Mouse (Mus musculus) hindbrain, postnatal 0 days (tissue): ENCODE data around the gene Bicdl1. TPM values are rescaled to one million over a fixed set of nuclear protein-coding genes. Genes with fewer than 3 reads are reported as not detected.
A peak's percentile ranks its signal among the peaks of the same experiment; 100 is the strongest.

Experiments used
- ATAC-seq: fragments of 200-750 bp; cut with Nextera tagmentation; 2 replicates; pipeline ENCODE4 v1.8.0; 2017; ENCODE audit warnings: mild to moderate bottlenecking, moderate TSS enrichment, moderate library complexity
- DNase-seq: peaks from one replicate; pipeline ENCODE4 v3.0.0-alpha.2; 2015; ENCODE audit warnings: low spot score
- H3K27ac ChIP-seq: fragments of 300-500 bp; sonication (generic); 2 replicates; pipeline ENCODE4 v1.5.1; 2014; ENCODE audit warnings: mild to moderate bottlenecking
- H3K27me3 ChIP-seq: fragments of 300-500 bp; sonication (generic); 2 replicates; pipeline ENCODE4 v1.6.1; 2014; ENCODE audit warnings: low read length, mixed read lengths; ENCODE audit not compliant: insufficient read depth
- H3K36me3 ChIP-seq: fragments of 300-500 bp; sonication (generic); 2 replicates; pipeline ENCODE4 v1.6.1; 2014; ENCODE audit warnings: low read length, mixed read lengths; ENCODE audit not compliant: insufficient read depth
- H3K4me1 ChIP-seq: fragments of 300-500 bp; sonication (generic); 2 replicates; pipeline ENCODE4 v1.6.1; 2014; ENCODE audit warnings: antibody characterized with exemption, low read length, mixed read lengths; ENCODE audit not compliant: insufficient read depth
- H3K4me2 ChIP-seq: fragments of 300-500 bp; sonication (generic); 2 replicates; pipeline ENCODE4 v1.6.1; 2014; ENCODE audit warnings: low read depth, mild to moderate bottlenecking, low read length, moderate library complexity, mixed read lengths
- H3K4me3 ChIP-seq: fragments of 300-500 bp; sonication (generic); 2 replicates; pipeline ENCODE4 v1.5.1; 2014; ENCODE audit warnings: low read length
- H3K9ac ChIP-seq: fragments of 300-500 bp; sonication (generic); replicated peaks from 2 replicates; pipeline ENCODE4 v1.6.1; 2014; ENCODE audit warnings: mild to moderate bottlenecking, low read length, moderate library complexity, mixed read lengths
- H3K9me3 ChIP-seq: fragments of 300-500 bp; sonication (generic); 2 replicates; pipeline ENCODE4 v1.6.1; 2016; ENCODE audit warnings: low read length, mixed read lengths
- CTCF ChIP-seq: IDR thresholded peaks from 2 replicates; pipeline ENCODE4 v1.5.1; 2016; ENCODE audit warnings: antibody characterized with exemption, control low read depth, low read depth
- WGBS: fragments of 180-500 bp; shearing (Covaris S2); extraction: QIAGEN DNeasy Blood & Tissue Kit; methylation state at CpG from one replicate; pipeline ENCODE4 v1.1.7; 2014; 5-methylcytosine and 5-hydroxymethylcytosine counted together
- polyA plus RNA-seq: library from polyadenylated mRNA; unstranded; fragments of >200 nt; fragmentation: Nextera tagmentation; extraction: Ambion mirVana; gene quantifications from 2 replicates; pipeline ENCODE4 v1.2.1, GENCODE M21; 2015
- total RNA-seq: library from RNA; depleted of rRNA; stranded (reverse); fragments of >200 nt; gene quantifications from 2 replicates; pipeline ENCODE4 v1.2.3, GENCODE M21; 2014

The Bicdl1 gene
- total and polyA plus RNA-seq, 2 experiments from 2014 or later: 28.8 to 124 TPM

GRCm38 (mm10) chr5:115730314-115730713, 1.1 kb downstream of the Bicdl1 start:
- Histone ChIP-seq H3K36me3 (no peaks in the 10 kb centered on the region), H3K9ac (peak overlapping the region; percentile 77), H3K27me3 (no peaks in the 10 kb centered on the region), H3K4me3 (peak overlapping the region; percentile 79), H3K4me2 (peak overlapping the region; percentile 67), H3K4me1 (peaks cover 4% of the 10 kb centered on the region; the same call in 1 of the 2 replicates), H3K27ac (no peak overlapping the region), H3K9me3 (no peaks in the 10 kb centered on the region)
- 59% methylated on average over 5 of the region's 5 CpGs for whole genome bisulfite sequencing
- no peak for ATAC-seq
- no peak for TF ChIP-seq CTCF
- no peak for DNase-seq

GRCm38 (mm10) chr5:115726581-115726980, 4.8 kb downstream of the Bicdl1 start:
- DNase-seq (no peak), ATAC-seq (no peak)
- Histone ChIP-seq H3K4me1 (peaks cover 4% of the 10 kb centered on the region; the same call in 1 of the 2 replicates), H3K27me3 (no peaks in the 10 kb centered on the region), H3K27ac (no peak overlapping the region), H3K36me3 (no peaks in the 10 kb centered on the region; the same call in 1 of the 2 replicates), H3K9me3 (no peaks in the 10 kb centered on the region), H3K4me2 (no peak overlapping the region), H3K9ac (no peak overlapping the region), H3K4me3 (no peak overlapping the region)
- no peak for TF ChIP-seq CTCF
- 84% methylated on average over 8 of the region's 8 CpGs for WGBS

GRCm38 (mm10) chr5:115726019-115726418, 5.4 kb downstream of the Bicdl1 start:
- H3K36me3 ChIP-seq: no peaks in the 10 kb centered on the region; the same call in 1 of the 2 replicates
- no peaks in the 10 kb centered on the region for H3K9me3 ChIP-seq
- H3K9ac ChIP-seq: no peak overlapping the region
- no peak overlapping the region for H3K27ac ChIP-seq
- DNase-seq (no peak), ATAC-seq (no peak)
- no peak overlapping the region for H3K4me2 ChIP-seq
- H3K27me3 ChIP-seq: no peaks in the 10 kb centered on the region
- WGBS: 84% methylated on average over 16 of the region's 16 CpGs
- H3K4me3 ChIP-seq: no peak overlapping the region
- peaks cover 4% of the 10 kb centered on the region; the same call in 1 of the 2 replicates for H3K4me1 ChIP-seq
- TF ChIP-seq CTCF: no peak

GRCm38 (mm10) chr5:115724422-115724821, 7.0 kb downstream of the Bicdl1 start:
- Histone ChIP-seq H3K9me3 (no peaks in the 10 kb centered on the region), H3K36me3 (no peaks in the 10 kb centered on the region; the same call in 1 of the 2 replicates), H3K4me2 (no peak overlapping the region), H3K9ac (no peak overlapping the region), H3K4me3 (no peak overlapping the region), H3K27ac (no peak overlapping the region), H3K4me1 (no peaks in the 10 kb centered on the region), H3K27me3 (no peaks in the 10 kb centered on the region)
- no peak for ATAC-seq
- TF ChIP-seq CTCF: no peak
- DNase-seq: no peak
- 88% methylated on average over 10 of the region's 10 CpGs for WGBS

- Histone ChIP-seq H3K27ac (no peak overlapping the region), H3K4me3 (no peak overlapping the region), H3K36me3 (no peaks in the 10 kb centered on the region; the same call in 1 of the 2 replicates), H3K4me2 (no peak overlapping the region), H3K4me1 (no peaks in the 10 kb centered on the region), H3K27me3 (no peaks in the 10 kb centered on the region), H3K9ac (no peak overlapping the region; the same call in 1 of the 2 replicates), H3K9me3 (no peaks in the 10 kb centered on the region)
- WGBS: 82% methylated on average over 21 of the region's 21 CpGs
- DNase-seq (no peak), ATAC-seq (no peak)
- TF ChIP-seq CTCF: no peak
These were observed 9.0 kb downstream of the Bicdl1 start for GRCm38 (mm10) chr5:115722188-115722959.

- no peak overlapping the region for H3K4me3 ChIP-seq
- H3K27ac ChIP-seq: no peak overlapping the region
- H3K36me3 ChIP-seq: no peaks in the 10 kb centered on the region; the same call in 1 of the 2 replicates
- H3K4me2 ChIP-seq: no peak overlapping the region
- no peaks in the 10 kb centered on the region for H3K27me3 ChIP-seq
- DNase-seq: no peak
- no peaks in the 10 kb centered on the region for H3K9me3 ChIP-seq
- TF ChIP-seq CTCF: no peak
- no peak for ATAC-seq
- WGBS: 57% methylated on average over 3 of the region's 3 CpGs
- H3K4me1 ChIP-seq: no peaks in the 10 kb centered on the region
- H3K9ac ChIP-seq: no peak overlapping the region
These were observed 10.7 kb downstream of the Bicdl1 start for GRCm38 (mm10) chr5:115720761-115721160.

GRCm38 (mm10) chr5:115717693-115718092, 13.7 kb downstream of the Bicdl1 start:
- Histone ChIP-seq H3K9ac (no peak overlapping the region), H3K36me3 (no peaks in the 10 kb centered on the region), H3K27me3 (no peaks in the 10 kb centered on the region), H3K9me3 (no peaks in the 10 kb centered on the region), H3K4me2 (no peak overlapping the region), H3K4me1 (no peaks in the 10 kb centered on the region), H3K4me3 (no peak overlapping the region), H3K27ac (no peak overlapping the region)
- DNase-seq: no peak
- TF ChIP-seq CTCF: no peak
- WGBS: 94% methylated on average over 3 of the region's 3 CpGs
- ATAC-seq: no peak
